Mouse (Mus musculus): Measurements from ENCODE around the gene Cps1. TPM values are rescaled to one million over a fixed set of nuclear protein-coding genes. Genes with fewer than 3 reads are reported as not detected.

Gene Cps1
- not detected for total RNA-seq (2023)

GRCm38 (mm10) chr1:67122797-67123196 is at the start of gene Cps1:
Gene Cps1 (plus strand): TSS chr1:67123026.

Other genes with a start within 250 kb of the Cps1 start
- gene Myl1, start 177.6 kb upstream of the Cps1 start, total RNA-seq (2023): not detected
- gene Lancl1, start 84.2 kb upstream of the Cps1 start, total RNA-seq (2023): 10 to 100 TPM; 33.3 to 38.9 TPM